Mouse (Mus musculus) kidney, adult 8-10 months (tissue): ENCODE measurements around the gene Lsm2.
"Not testable (repeated sequence)": the region's sequence is repeated elsewhere in the genome, so short reads cannot be mapped to it uniquely, and the experiment has no call there.

ENCODE experiments used
- DNase-seq, 2 experiments: peaks; one replicate each; pipeline ENCODE4 v3.0.0; 2022

Lsm2 gene

GRCm38 (mm10) chr17:34981690-34982180, at the start of gene Lsm2:
Gene Lsm2, plus strand, starts transcription at chr17:34981862.
- peak; percentile 89 to 91 for DNase-seq

GRCm38 (mm10) chr17:34932287-34932686, 49.4 kb upstream of the Lsm2 start:
- no peak for DNase-seq

GRCm38 (mm10) chr17:34934031-34934430, 47.6 kb upstream of the Lsm2 start:
- DNase-seq: peak; percentile 70 to 77

- peak in 1 of 2 experiments; percentile 60 for DNase-seq
Observed at GRCm38 (mm10) chr17:34934830-34935229, 46.8 kb upstream of the Lsm2 start.

DNA sequence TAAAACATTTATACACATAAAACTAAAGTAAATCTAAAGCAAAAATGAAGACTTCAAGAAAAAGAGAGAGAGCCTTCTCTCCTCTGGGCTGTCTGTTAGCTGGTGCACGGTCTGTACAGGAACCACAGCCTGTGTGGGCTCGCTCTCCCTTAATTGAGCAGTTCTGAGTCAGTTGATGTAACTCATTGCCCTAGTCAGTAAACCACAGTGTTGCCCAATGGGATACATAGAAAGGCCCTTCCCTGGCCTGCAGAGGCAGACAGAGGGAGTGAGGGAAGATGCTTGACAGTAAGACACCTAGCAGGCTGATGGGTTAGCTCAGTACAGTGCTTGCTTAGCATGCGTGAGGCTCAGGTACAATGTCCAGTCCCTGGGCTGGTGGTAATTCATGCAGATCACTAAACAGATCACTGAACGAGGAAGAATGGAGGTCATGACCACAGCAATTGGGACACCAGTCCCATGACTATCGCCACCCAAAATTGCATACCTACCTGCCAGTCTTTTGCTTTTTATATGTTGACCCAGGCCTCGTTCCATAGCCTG, 43.6 kb upstream of the Lsm2 start:
- peak; percentile 80 to 86 for DNase-seq

- DNase-seq: no peak
Observed at GRCm38 (mm10) chr17:34941344-34942041, 40.2 kb upstream of the Lsm2 start.

GRCm38 (mm10) chr17:34943128-34943815, 38.4 kb upstream of the Lsm2 start:
- peak; percentile 63 to 66 for DNase-seq

- peak; percentile 70 to 73 for DNase-seq
Observed at GRCm38 (mm10) chr17:34944362-34944761, 37.3 kb upstream of the Lsm2 start.

- peak; percentile 73 to 80 for DNase-seq
Observed at GRCm38 (mm10) chr17:34946486-34947140, 35.0 kb upstream of the Lsm2 start.

DNA sequence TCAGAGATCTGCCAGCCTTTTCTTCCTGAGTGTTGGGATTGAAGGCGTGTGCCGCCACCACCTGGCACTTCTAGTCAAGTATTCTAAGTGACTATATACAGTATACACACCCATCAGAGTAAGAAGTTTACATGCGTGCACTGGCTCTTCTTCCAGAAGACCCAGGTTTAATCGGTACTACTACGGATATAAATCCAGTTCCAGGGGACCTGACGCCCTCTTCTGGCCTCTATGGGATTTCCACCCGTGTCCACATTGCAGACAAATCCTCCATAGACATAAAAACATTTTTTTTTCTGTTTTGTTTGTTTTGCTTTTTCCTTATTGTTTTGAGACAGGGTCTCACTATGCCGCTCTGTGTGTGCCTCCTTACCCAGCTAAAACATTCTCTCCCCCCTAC, 34.1 kb upstream of the Lsm2 start:
- peak; percentile 65 to 76 for DNase-seq

GRCm38 (mm10) chr17:34948721-34949552, 32.7 kb upstream of the Lsm2 start:
- DNase-seq: not testable (repeated sequence)

- no peak for DNase-seq
Observed at GRCm38 (mm10) chr17:34949553-34949969, 32.1 kb upstream of the Lsm2 start.

DNA sequence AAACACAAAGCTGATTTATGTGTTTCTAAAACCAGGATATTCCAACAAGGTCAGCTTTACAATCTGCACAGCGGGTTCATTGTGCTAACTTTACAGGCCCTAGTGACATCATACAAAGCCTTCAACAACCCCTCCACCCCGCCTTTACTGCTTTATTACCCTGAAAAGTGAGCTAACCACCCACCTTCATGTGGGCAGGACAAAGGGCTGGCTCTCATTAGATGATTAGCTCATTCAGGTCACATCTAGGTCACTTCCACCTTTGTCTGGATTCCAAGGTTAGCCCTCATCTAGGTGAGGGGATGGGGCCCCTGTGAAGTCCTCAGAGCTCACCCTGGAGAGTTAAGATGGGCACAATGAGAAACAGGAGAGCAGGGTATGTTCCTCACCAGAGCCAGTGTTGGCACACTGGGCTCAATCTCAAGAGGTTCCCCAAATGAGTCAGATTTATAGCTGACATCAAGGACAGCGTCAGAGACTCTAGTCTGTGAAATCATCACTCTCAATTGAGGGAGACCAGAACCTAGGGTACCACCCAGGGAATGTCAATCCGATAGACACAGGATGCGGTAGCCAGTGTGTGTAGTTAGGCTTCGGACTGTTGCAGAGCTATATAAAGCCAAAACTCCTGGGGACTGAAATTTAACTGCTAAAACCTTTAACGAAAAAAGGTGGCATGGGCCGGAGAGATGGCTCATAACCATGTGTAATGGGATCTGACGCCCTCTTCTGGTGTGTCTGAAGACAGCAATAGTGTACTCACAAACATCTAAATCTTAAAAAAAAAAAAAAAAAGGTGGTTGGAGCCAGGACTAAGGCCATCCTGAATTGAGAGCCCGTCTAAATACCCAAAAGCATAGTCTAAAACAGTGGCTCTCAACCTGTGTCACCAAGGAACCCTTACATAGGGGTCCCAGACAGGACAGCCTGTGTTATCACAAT, 30.9 kb upstream of the Lsm2 start:
- no peak for DNase-seq

DNA sequence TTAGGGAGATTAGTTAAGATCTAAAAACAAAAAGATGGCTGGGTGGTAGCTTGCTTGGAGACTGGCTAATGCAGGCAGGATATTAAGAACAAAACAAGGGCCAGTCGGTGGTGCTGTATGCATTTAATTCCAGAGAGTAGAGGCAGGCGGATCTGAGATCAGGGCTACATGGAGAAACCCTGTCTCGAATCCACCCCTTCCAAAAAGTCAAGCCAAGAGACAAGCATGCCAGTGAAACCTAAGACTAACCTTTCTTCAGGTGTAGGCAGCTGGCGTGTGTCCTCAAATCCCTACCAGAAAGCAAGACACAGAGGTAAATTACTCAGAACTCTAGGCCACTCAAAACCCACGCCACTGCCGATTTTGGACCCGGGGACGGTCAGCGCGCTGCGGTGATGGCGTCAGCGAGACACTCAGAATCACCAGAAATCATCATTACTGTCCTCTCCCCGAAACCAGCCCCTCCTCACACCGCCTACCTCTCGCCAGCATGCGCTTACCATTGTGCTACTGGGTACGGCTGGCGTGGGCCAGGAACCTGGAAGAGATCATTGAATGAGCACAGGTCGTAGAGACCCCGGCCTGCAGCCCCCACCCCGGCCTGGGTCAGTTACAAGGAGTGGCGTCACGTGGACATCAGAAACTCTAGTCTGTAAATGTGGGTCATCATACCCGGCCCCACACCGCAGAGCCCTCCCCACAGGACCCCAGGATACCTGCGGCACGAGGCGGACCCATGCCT, 29.9 kb upstream of the Lsm2 start:
- no peak for DNase-seq

DNA sequence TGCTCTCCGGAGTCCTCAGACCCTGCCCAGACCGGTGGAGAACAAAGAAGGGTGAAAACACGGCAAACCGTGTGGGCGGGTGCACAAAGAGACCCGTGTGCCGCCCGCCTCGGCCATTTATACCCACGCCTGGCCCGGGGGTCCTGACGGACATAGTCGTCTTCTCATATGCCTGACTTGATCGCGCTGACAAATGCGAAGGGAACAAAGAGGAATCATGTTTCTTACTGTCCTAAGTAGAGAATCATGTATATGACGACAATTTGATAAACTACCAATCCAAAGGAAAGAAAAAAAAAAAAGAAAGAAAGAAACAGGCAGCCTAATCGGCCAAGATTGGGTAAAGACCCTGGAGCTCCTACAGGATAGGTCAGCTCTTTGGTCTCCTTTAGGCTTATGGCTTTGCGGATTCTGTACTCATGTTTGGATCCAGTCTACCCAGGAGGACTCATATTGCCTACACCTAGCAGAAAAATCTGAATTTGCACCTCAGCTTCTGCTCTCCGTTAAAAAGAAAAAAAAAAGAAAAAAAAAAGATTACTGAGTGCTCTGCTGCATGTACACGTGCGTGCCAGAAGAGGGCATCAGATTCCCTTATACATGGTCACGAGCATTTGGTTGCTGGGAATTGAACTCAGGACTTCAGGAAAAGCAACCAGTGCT, 29.2 kb upstream of the Lsm2 start:
- DNase-seq: peak; percentile 69 to 74

DNA sequence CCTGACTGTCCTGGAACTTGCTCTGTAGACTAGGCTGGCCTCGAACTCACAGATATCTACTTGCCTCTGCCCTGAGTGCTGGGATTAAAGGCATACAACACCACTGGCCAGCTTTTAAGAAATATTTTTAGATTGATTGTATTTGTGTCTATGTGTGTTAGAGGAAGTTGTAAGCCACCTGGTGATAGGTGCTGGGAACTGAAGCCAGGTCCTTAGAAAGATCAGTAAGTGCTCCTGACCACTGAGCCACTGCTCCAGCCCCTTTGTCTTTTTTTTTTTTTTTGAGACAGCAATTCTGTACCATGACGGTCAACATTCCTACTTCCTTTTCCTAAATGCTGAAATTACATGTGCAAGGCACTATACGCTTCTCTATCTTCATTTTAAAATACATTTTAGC, 28.4 kb upstream of the Lsm2 start:
- DNase-seq: no peak

GRCm38 (mm10) chr17:34953904-34954303, 27.8 kb upstream of the Lsm2 start:
- peak in 1 of 2 experiments; percentile 67 for DNase-seq

GRCm38 (mm10) chr17:34954831-34955230, 26.8 kb upstream of the Lsm2 start:
- DNase-seq: no peak

GRCm38 (mm10) chr17:34955884-34956283, 25.8 kb upstream of the Lsm2 start:
- DNase-seq: no peak

GRCm38 (mm10) chr17:34956340-34956739, 25.3 kb upstream of the Lsm2 start:
- no peak for DNase-seq
